Mouse (Mus musculus): ENCODE results near the gene Efhc1. TPM values are rescaled to one million over a fixed set of nuclear protein-coding genes. Genes with fewer than 3 reads are reported as not detected.

The Efhc1 gene
- polyA plus RNA-seq, 1 experiment from 2014 or later, result 3.6 TPM

GRCm38 (mm10) chr1:21023101-21023500, 71.7 kb downstream of the Efhc1 start:
- no peaks in the 10 kb centered on the region for H3K4me1 ChIP-seq (replicated peaks)
- ATAC-seq (ENCODE audit: low FRiP score, low read depth), result no peak
- no peaks in the 10 kb centered on the region for H3K27me3 ChIP-seq
- no peak overlapping the region for H3K4me2 ChIP-seq
- no peaks in the 10 kb centered on the region for H3K36me3 ChIP-seq
- WGBS, result 88% methylated on average over 3 of the region's 3 CpGs
- H3K9me3 ChIP-seq, result no peaks in the 10 kb centered on the region
- no peak overlapping the region for H3K4me3 ChIP-seq
- H3K27ac ChIP-seq (replicated peaks), result no peak overlapping the region
- no peak overlapping the region for H3K9ac ChIP-seq

GRCm38 (mm10) chr1:21025203-21025602, 73.8 kb downstream of the Efhc1 start:
- Histone ChIP-seq H3K27ac (replicated peaks) (no peak overlapping the region), H3K9me3 (no peaks in the 10 kb centered on the region), H3K27me3 (no peaks in the 10 kb centered on the region), H3K4me3 (no peak overlapping the region), H3K9ac (no peak overlapping the region), H3K36me3 (no peaks in the 10 kb centered on the region), H3K4me1 (replicated peaks) (no peaks in the 10 kb centered on the region), H3K4me2 (no peak overlapping the region)
- 84% methylated on average over 5 of the region's 5 CpGs for WGBS
- no peak for ATAC-seq (ENCODE audit: low FRiP score, low read depth)

- Histone ChIP-seq H3K4me1 (replicated peaks) (no peaks in the 10 kb centered on the region), H3K4me3 (no peak overlapping the region), H3K9me3 (no peaks in the 10 kb centered on the region), H3K27ac (replicated peaks) (no peak overlapping the region), H3K4me2 (no peak overlapping the region), H3K27me3 (no peaks in the 10 kb centered on the region), H3K36me3 (no peaks in the 10 kb centered on the region), H3K9ac (no peak overlapping the region)
- WGBS, result 84% methylated on average over 7 of the region's 7 CpGs
- no peak for ATAC-seq (ENCODE audit: low FRiP score, low read depth)
Measured at GRCm38 (mm10) chr1:21026534-21026933, 75.1 kb downstream of the Efhc1 start.

- no peak for ATAC-seq (ENCODE audit: low FRiP score, low read depth)
- Histone ChIP-seq H3K27me3 (no peaks in the 10 kb centered on the region), H3K4me3 (no peak overlapping the region), H3K36me3 (no peaks in the 10 kb centered on the region), H3K9ac (no peak overlapping the region), H3K9me3 (no peaks in the 10 kb centered on the region), H3K27ac (replicated peaks) (no peak overlapping the region), H3K4me2 (no peak overlapping the region), H3K4me1 (replicated peaks) (no peaks in the 10 kb centered on the region)
- WGBS, result 96% methylated on average over 4 of the region's 4 CpGs
Measured at GRCm38 (mm10) chr1:21029000-21029399, 77.6 kb downstream of the Efhc1 start.

- Histone ChIP-seq H3K36me3 (no peaks in the 10 kb centered on the region), H3K9ac (no peak overlapping the region), H3K4me3 (no peak overlapping the region), H3K9me3 (no peaks in the 10 kb centered on the region), H3K4me2 (no peak overlapping the region), H3K27me3 (no peaks in the 10 kb centered on the region), H3K27ac (replicated peaks) (no peak overlapping the region), H3K4me1 (replicated peaks) (no peaks in the 10 kb centered on the region)
- 97% methylated on average over 2 of the region's 2 CpGs for WGBS
- no peak for ATAC-seq (ENCODE audit: low FRiP score, low read depth)
Measured at GRCm38 (mm10) chr1:21031650-21032049, 80.2 kb downstream of the Efhc1 start.

GRCm38 (mm10) chr1:21033065-21033791, 81.8 kb downstream of the Efhc1 start:
- no peaks in the 10 kb centered on the region for H3K9me3 ChIP-seq
- no peak overlapping the region for H3K27ac ChIP-seq (replicated peaks)
- no peak overlapping the region for H3K4me3 ChIP-seq
- H3K4me1 ChIP-seq (replicated peaks), result no peaks in the 10 kb centered on the region
- 93% methylated on average over 11 of the region's 11 CpGs for WGBS
- H3K4me2 ChIP-seq, result no peak overlapping the region
- no peak overlapping the region for H3K9ac ChIP-seq
- no peaks in the 10 kb centered on the region for H3K36me3 ChIP-seq
- ATAC-seq (ENCODE audit: low FRiP score, low read depth), result no peak
- H3K27me3 ChIP-seq, result no peaks in the 10 kb centered on the region

- Histone ChIP-seq H3K9ac (no peak overlapping the region), H3K4me3 (no peak overlapping the region), H3K4me2 (no peak overlapping the region), H3K9me3 (no peaks in the 10 kb centered on the region), H3K27ac (replicated peaks) (no peak overlapping the region), H3K4me1 (replicated peaks) (no peaks in the 10 kb centered on the region), H3K36me3 (no peaks in the 10 kb centered on the region), H3K27me3 (no peaks in the 10 kb centered on the region)
- no peak for ATAC-seq (ENCODE audit: low FRiP score, low read depth)
Measured at GRCm38 (mm10) chr1:21033792-21034119, 82.3 kb downstream of the Efhc1 start.

GRCm38 (mm10) chr1:21035878-21036277, 84.5 kb downstream of the Efhc1 start:
- Histone ChIP-seq H3K4me3 (no peak overlapping the region), H3K4me2 (no peak overlapping the region), H3K27me3 (no peaks in the 10 kb centered on the region), H3K27ac (replicated peaks) (no peak overlapping the region), H3K4me1 (replicated peaks) (no peaks in the 10 kb centered on the region), H3K9me3 (no peaks in the 10 kb centered on the region), H3K9ac (no peak overlapping the region), H3K36me3 (no peaks in the 10 kb centered on the region)
- no peak for ATAC-seq (ENCODE audit: low FRiP score, low read depth)
- WGBS, result 92% methylated on average over 6 of the region's 6 CpGs

GRCm38 (mm10) chr1:21037881-21038601, 86.6 kb downstream of the Efhc1 start:
- Histone ChIP-seq H3K36me3 (no peaks in the 10 kb centered on the region), H3K27me3 (no peaks in the 10 kb centered on the region), H3K4me1 (replicated peaks) (no peaks in the 10 kb centered on the region), H3K9ac (no peak overlapping the region), H3K9me3 (no peaks in the 10 kb centered on the region), H3K4me3 (no peak overlapping the region), H3K27ac (replicated peaks) (no peak overlapping the region), H3K4me2 (no peak overlapping the region)
- WGBS, result 92% methylated on average over 6 of the region's 6 CpGs
- no peak for ATAC-seq (ENCODE audit: low FRiP score, low read depth)

GRCm38 (mm10) chr1:21039564-21039963, 88.1 kb downstream of the Efhc1 start:
- ATAC-seq (ENCODE audit: low FRiP score, low read depth), result no peak
- no peaks in the 10 kb centered on the region for H3K9me3 ChIP-seq
- 80% methylated on average over 3 of the region's 3 CpGs for WGBS
- no peak overlapping the region for H3K27ac ChIP-seq (replicated peaks)
- no peaks in the 10 kb centered on the region for H3K27me3 ChIP-seq
- H3K36me3 ChIP-seq, result no peaks in the 10 kb centered on the region
- H3K9ac ChIP-seq, result no peak overlapping the region
- no peak overlapping the region for H3K4me3 ChIP-seq
- H3K4me1 ChIP-seq (replicated peaks), result no peaks in the 10 kb centered on the region; the same call in 1 of the 2 replicates
- H3K4me2 ChIP-seq, result no peak overlapping the region

- 92% methylated on average over 7 of the region's 7 CpGs for WGBS
- Histone ChIP-seq H3K9me3 (no peaks in the 10 kb centered on the region), H3K27me3 (no peaks in the 10 kb centered on the region), H3K9ac (no peak overlapping the region), H3K4me2 (no peak overlapping the region), H3K4me3 (no peak overlapping the region), H3K36me3 (no peaks in the 10 kb centered on the region), H3K27ac (replicated peaks) (no peak overlapping the region), H3K4me1 (replicated peaks) (no peaks in the 10 kb centered on the region; the same call in 1 of the 2 replicates)
- no peak for ATAC-seq (ENCODE audit: low FRiP score, low read depth)
Measured at GRCm38 (mm10) chr1:21040173-21040572, 88.7 kb downstream of the Efhc1 start.
